In genomic region chr3:129223964-129224805, GRCm38 (mm10) we compare ENCODE assay signal across 11 mouse cellular contexts. TPM values are rescaled to one million over a fixed set of nuclear protein-coding genes. Genes with fewer than 3 reads are reported as not detected.
DNase-seq lines count a peak whose midpoint lies in the region; ATAC-seq lines count a peak whose summit lies in the region.
"Had no signal": no experiment of that assay in that cellular context is flagged by ENCODE, and none has a peak within 500 bp of the region (broad histone marks: within the 10 kb centered on the region; RNA-seq: fewer than 3 reads in every experiment).

No protein-coding gene starts in this region.

- H3K36me3 ChIP-seq in heart, embryonic 12.5 days: no peaks in the 10 kb centered on the region
- no peaks in the 10 kb centered on the region for H3K36me3 ChIP-seq in embryonic facial prominence, embryonic 14.5 days (ENCODE audit: control insufficient read depth, insufficient read depth, low read length)
- H3K36me3 ChIP-seq in limb, embryonic 11.5 days (ENCODE audit: control insufficient read depth, insufficient read depth, low read length): no peaks in the 10 kb centered on the region
- H3K36me3 ChIP-seq: forebrain, embryonic 15.5 days; neural tube, embryonic 13.5 days had no signal

- peak overlapping the region; percentile 63 for H3K4me2 ChIP-seq in heart, embryonic 12.5 days
- H3K4me2 ChIP-seq in embryonic facial prominence, embryonic 14.5 days (ENCODE audit: low read depth, low read length): peak overlapping the region; percentile 34
- peak overlapping the region; percentile 2; the same call in 1 of the 2 replicates for H3K4me2 ChIP-seq in limb, embryonic 11.5 days (ENCODE audit: low read depth, severe bottlenecking)
- H3K4me2 ChIP-seq: forebrain, embryonic 15.5 days; neural tube, embryonic 13.5 days had no signal

- no peak overlapping the region for H3K27ac ChIP-seq in heart, embryonic 12.5 days (ENCODE audit: poor library complexity, severe bottlenecking)
- peak overlapping the region; percentile 36 for H3K27ac ChIP-seq in embryonic facial prominence, embryonic 14.5 days (replicated peaks; ENCODE audit: low read depth, low read length)
- H3K27ac ChIP-seq in limb, embryonic 11.5 days (replicated peaks; ENCODE audit: low read depth, low read length): no peak overlapping the region
- H3K27ac ChIP-seq: forebrain, embryonic 15.5 days; left cerebral cortex, adult 2 months; neural tube, embryonic 13.5 days had no signal

- no peaks in the 10 kb centered on the region for H3K9me3 ChIP-seq in heart, embryonic 12.5 days (replicated peaks)
- H3K9me3 ChIP-seq in embryonic facial prominence, embryonic 14.5 days (ENCODE audit: control insufficient read depth, low read length): no peaks in the 10 kb centered on the region
- no peaks in the 10 kb centered on the region for H3K9me3 ChIP-seq in limb, embryonic 11.5 days (ENCODE audit: control insufficient read depth, low read length)
- H3K9me3 ChIP-seq: forebrain, embryonic 15.5 days; neural tube, embryonic 13.5 days had no signal

- H3K4me1 ChIP-seq in heart, embryonic 12.5 days (replicated peaks): peaks cover 12% of the 10 kb centered on the region
- no peaks in the 10 kb centered on the region for H3K4me1 ChIP-seq in embryonic facial prominence, embryonic 14.5 days (ENCODE audit: control insufficient read depth, insufficient read depth, low read length)
- H3K4me1 ChIP-seq in limb, embryonic 11.5 days (ENCODE audit: control insufficient read depth, insufficient read depth, low read length): no peaks in the 10 kb centered on the region
- H3K4me1 ChIP-seq: forebrain, embryonic 15.5 days had no signal

- H3K9ac ChIP-seq in heart, embryonic 12.5 days: peak overlapping the region; percentile 22
- peak overlapping the region; percentile 48; the same call in 1 of the 2 replicates for H3K9ac ChIP-seq in embryonic facial prominence, embryonic 14.5 days (ENCODE audit: low read depth, low read length)
- H3K9ac ChIP-seq in limb, embryonic 11.5 days (ENCODE audit: low read length): peak overlapping the region; percentile 27; the same call in 1 of the 2 replicates
- H3K9ac ChIP-seq: forebrain, embryonic 15.5 days; neural tube, embryonic 13.5 days had no signal

- ATAC-seq in heart, embryonic 12.5 days (ENCODE audit: insufficient number of reproducible peaks, low FRiP score): no peak
- ATAC-seq in embryonic facial prominence, embryonic 14.5 days (ENCODE audit: low read depth): no peak
- ATAC-seq in limb, embryonic 11.5 days (ENCODE audit: insufficient number of reproducible peaks, low FRiP score, low TSS enrichment, low read depth): no peak
- no peak for ATAC-seq in erythroblast, adult 5-6 weeks (replicated peaks; ENCODE audit: low FRiP score, poor library complexity, severe bottlenecking)
- ATAC-seq: forebrain, embryonic 15.5 days had no signal

- WGBS in heart, embryonic 12.5 days: under 1% methylated on average over 26 of the region's 26 CpGs
- 1% methylated on average over 26 of the region's 26 CpGs for WGBS in embryonic facial prominence, embryonic 14.5 days
- whole genome bisulfite sequencing in limb, embryonic 11.5 days: 0% methylated on average over 26 of the region's 26 CpGs

- H3K4me3 ChIP-seq in heart, embryonic 12.5 days: peak overlapping the region; percentile 37
- H3K4me3 ChIP-seq in embryonic facial prominence, embryonic 14.5 days (ENCODE audit: low read depth, low read length): peak overlapping the region; percentile 26
- no peak overlapping the region for H3K4me3 ChIP-seq in limb, embryonic 11.5 days (ENCODE audit: low read depth, low read length)
- H3K4me3 ChIP-seq: forebrain, embryonic 15.5 days; left cerebral cortex, adult 2 months; neural tube, embryonic 13.5 days had no signal

- H3K27me3 ChIP-seq in heart, embryonic 12.5 days (replicated peaks): peaks cover 54% of the 10 kb centered on the region
- peaks cover 84% of the 10 kb centered on the region for H3K27me3 ChIP-seq in embryonic facial prominence, embryonic 14.5 days (replicated peaks; ENCODE audit: control insufficient read depth, insufficient read depth, low read length)
- peaks cover 69% of the 10 kb centered on the region for H3K27me3 ChIP-seq in limb, embryonic 11.5 days (ENCODE audit: control insufficient read depth, insufficient read depth, low read length)

- DNase-seq in heart, adult 9 months (ENCODE audit: low spot score in 2 of 2): no peak
- peak; percentile 45 for DNase-seq in ES-CJ7 (ENCODE audit: low read depth, low spot score)
- DNase-seq in embryonic facial prominence, embryonic 14.5 days (ENCODE audit: low spot score): no peak
- peak; percentile 51 for DNase-seq in limb, embryonic 11.5 days (ENCODE audit: low spot score)
- no peak for DNase-seq in gastrocnemius, adult 8-10 months (ENCODE audit: low spot score in 2 of 2)
- DNase-seq in layer of hippocampus, adult 9-10 months (ENCODE audit: low spot score): no peak

RNA-seq across cellular contexts. Expression of gene Pitx2, which starts 24.5 kb away (rescaled TPM):
- polyA plus RNA-seq in heart, embryonic 12.5 days (2016; fragmentation: Nextera tagmentation; extraction: Ambion mirVana): 39.1 and 41.3 TPM in 2 replicates
- 37.7 and 38.6 TPM in 2 replicates for polyA plus RNA-seq in embryonic facial prominence, embryonic 14.5 days (2014; fragmentation: Nextera tagmentation; extraction: Ambion mirVana)
- 37.6 and 43.1 TPM in 2 replicates for polyA plus RNA-seq in limb, embryonic 11.5 days (2014; fragmentation: Nextera tagmentation; extraction: Ambion mirVana)
- not detected in 2 replicates for total RNA-seq in erythroblast, adult 5-6 weeks (2015; ENCODE audit: low replicate concordance)
- total RNA-seq in erythroblast, adult 5-6 weeks (2017; ENCODE audit: low replicate concordance): not detected in 2 replicates
- 1 to 10 TPM; 4.0 to 6.1 (median 5.5) TPM for total RNA-seq in gastrocnemius, adult 8-10 months (2022)
- total RNA-seq: left cerebral cortex, adult 2 months had no signal

Comparison
In these comparisons a context has a peak if more than half of its experiments do, and no peak if none do; other contexts are left out.
1. H3K4me2 ChIP-seq: peak in every context shown above with its lines; median percentile 63 in heart, embryonic 12.5 days; 34 in embryonic facial prominence, embryonic 14.5 days; 2 in limb, embryonic 11.5 days.
2. DNase-seq: peak in ES-CJ7 (single experiment) and limb, embryonic 11.5 days (single experiment); none in heart, adult 9 months (0 of 2), embryonic facial prominence, embryonic 14.5 days (single experiment), gastrocnemius, adult 8-10 months (0 of 2) and layer of hippocampus, adult 9-10 months (single experiment).
3. Peak in every context shown above with its lines, with median percentiles within 50 percentile points of each other: H3K9ac ChIP-seq.